Mouse (Mus musculus): ENCODE data around the gene Fbxw4.

DNA sequence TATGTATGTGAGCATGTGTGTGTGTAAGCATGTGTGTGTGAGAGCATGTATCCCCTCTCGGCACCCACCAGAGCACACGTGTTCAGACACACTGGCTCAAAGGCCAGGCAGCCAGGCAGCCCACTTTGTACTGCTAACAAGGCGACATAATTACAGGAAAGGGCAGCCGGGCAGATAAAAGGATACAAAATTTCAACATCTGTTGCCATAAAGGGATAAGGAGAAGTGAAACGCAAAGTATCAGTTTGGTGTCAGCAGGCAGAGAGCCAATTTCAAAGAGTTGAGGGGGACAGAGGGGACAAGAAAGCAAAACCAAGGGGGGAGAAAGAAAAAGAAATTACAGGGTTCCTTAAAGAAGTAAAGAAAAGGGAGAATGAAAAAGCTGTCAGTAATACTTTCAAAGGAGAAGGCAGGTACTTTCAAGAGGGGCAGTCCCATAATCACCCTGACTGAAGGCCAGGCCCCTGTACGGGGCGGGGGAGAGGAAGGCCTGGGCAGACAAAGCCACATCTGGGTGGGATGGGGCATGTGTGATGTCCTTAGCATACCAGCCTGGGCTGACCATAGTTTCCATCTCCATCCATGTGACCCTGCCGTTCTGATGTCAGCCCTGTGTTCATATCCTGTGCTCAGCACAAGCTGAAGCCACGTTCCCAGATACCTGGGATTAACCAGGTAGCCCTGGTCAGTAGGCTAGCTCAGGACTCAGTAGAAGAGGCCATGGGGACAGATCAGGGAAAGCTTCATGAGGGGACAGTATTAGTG, 75.1 kb downstream of the Fbxw4 start:
- TF ChIP-seq EP300 (IDR thresholded peaks at IDR 0.05; ENCODE audit: low read depth) (no peak), CTCF (IDR thresholded peaks at IDR 0.05; ENCODE audit: low read depth) (no peak)
